In genomic region chr14:24902870-24903269, GRCm38 (mm10) we compare ENCODE assay signal across 9 mouse cellular contexts.
DNase-seq lines count a peak whose midpoint lies in the region; ATAC-seq and TF ChIP-seq lines count a peak whose summit lies in the region.
"Had no signal": no experiment of that assay in that cellular context is flagged by ENCODE, and none has a peak within 500 bp of the region (broad histone marks: within the 10 kb centered on the region; RNA-seq: fewer than 3 reads in every experiment).

No protein-coding gene starts in this region.

- TF ChIP-seq CTCF in intestine, postnatal 0 days (IDR thresholded peaks at IDR 0.05; ENCODE audit: low read depth) = peak; percentile 54

- H3K4me1 ChIP-seq in intestine, postnatal 0 days (replicated peaks; ENCODE audit: control insufficient read depth, insufficient read depth, low read length) = no peaks in the 10 kb centered on the region
- peaks cover 8% of the 10 kb centered on the region for H3K4me1 ChIP-seq in intestine, embryonic 15.5 days (replicated peaks)
- peaks cover 5% of the 10 kb centered on the region; the same call in 1 of the 2 replicates for H3K4me1 ChIP-seq in kidney, embryonic 14.5 days (ENCODE audit: control insufficient read depth, insufficient read depth, low read length)

- no peaks in the 10 kb centered on the region for H3K27me3 ChIP-seq in intestine, postnatal 0 days (replicated peaks; ENCODE audit: control insufficient read depth, insufficient read depth, low read length)
- H3K27me3 ChIP-seq in intestine, embryonic 15.5 days (replicated peaks) = no peaks in the 10 kb centered on the region
- no peaks in the 10 kb centered on the region for H3K27me3 ChIP-seq in kidney, embryonic 14.5 days (ENCODE audit: control insufficient read depth, insufficient read depth, low read length)

- H3K4me3 ChIP-seq in intestine, postnatal 0 days (ENCODE audit: low read depth, low read length) = no peak overlapping the region
- no peak overlapping the region for H3K4me3 ChIP-seq in intestine, embryonic 15.5 days (replicated peaks)
- H3K4me3 ChIP-seq in kidney, embryonic 14.5 days (ENCODE audit: low read length) = no peak overlapping the region

- no peak overlapping the region for H3K4me2 ChIP-seq in intestine, postnatal 0 days (replicated peaks; ENCODE audit: low read depth)
- H3K4me2 ChIP-seq in intestine, embryonic 15.5 days (replicated peaks) = no peak overlapping the region
- no peak overlapping the region for H3K4me2 ChIP-seq in kidney, embryonic 14.5 days (replicated peaks; ENCODE audit: low read depth, low read length)

- no peaks in the 10 kb centered on the region for H3K36me3 ChIP-seq in intestine, postnatal 0 days (ENCODE audit: control insufficient read depth, insufficient read depth)
- no peaks in the 10 kb centered on the region for H3K36me3 ChIP-seq in intestine, embryonic 15.5 days
- H3K36me3 ChIP-seq in kidney, embryonic 14.5 days (ENCODE audit: control insufficient read depth, insufficient read depth, low read length) = no peaks in the 10 kb centered on the region

- no peaks in the 10 kb centered on the region for H3K9me3 ChIP-seq in intestine, postnatal 0 days (ENCODE audit: control insufficient read depth)
- H3K9me3 ChIP-seq in intestine, embryonic 15.5 days = no peaks in the 10 kb centered on the region
- no peaks in the 10 kb centered on the region for H3K9me3 ChIP-seq in kidney, embryonic 14.5 days (ENCODE audit: control insufficient read depth, low read length)

- peak; percentile 84 for DNase-seq in brain, adult 2 months (ENCODE audit: low read depth, low spot score)
- DNase-seq in cerebellum, postnatal 25 days = peak; percentile 51 to 57
- DNase-seq in heart, postnatal 14 days = peak; percentile 53 to 54
- no peak for DNase-seq in T-cell, adult 2 months (ENCODE audit: low spot score)

- WGBS in intestine, postnatal 0 days = 7% methylated on average over 3 of the region's 4 CpGs
- WGBS in intestine, embryonic 15.5 days = 7% methylated on average over 3 of the region's 4 CpGs
- WGBS in kidney, embryonic 14.5 days = 23% methylated on average over 4 of the region's 4 CpGs

- no peak overlapping the region for H3K9ac ChIP-seq in intestine, postnatal 0 days (ENCODE audit: low read depth, low read length)
- H3K9ac ChIP-seq in intestine, embryonic 15.5 days = no peak overlapping the region
- H3K9ac ChIP-seq in kidney, embryonic 14.5 days (ENCODE audit: low read depth, low read length) = no peak overlapping the region
- H3K9ac ChIP-seq: liver, embryonic 14.5 days had no signal

- no peak overlapping the region for H3K27ac ChIP-seq in intestine, postnatal 0 days (ENCODE audit: low read depth, low read length)
- no peak overlapping the region for H3K27ac ChIP-seq in intestine, embryonic 15.5 days
- no peak overlapping the region for H3K27ac ChIP-seq in kidney, embryonic 14.5 days (ENCODE audit: low read depth, low read length)
- H3K27ac ChIP-seq: liver, embryonic 14.5 days had no signal

- intact Hi-C loops in heart, postnatal 14 days (cut with DNase I) = loop anchor here (10.0 kb wide), 1 partner anchor 398 kb away; no protein-coding TSS in a partner anchor

- no peak for ATAC-seq in intestine, postnatal 0 days
- ATAC-seq in intestine, embryonic 15.5 days = no peak
- no peak for ATAC-seq in erythroid progenitor cell, adult 5-6 weeks (replicated peaks; ENCODE audit: low FRiP score, poor library complexity, severe bottlenecking)
- ATAC-seq in kidney, embryonic 14.5 days (ENCODE audit: low FRiP score, low TSS enrichment) = no peak
